Mouse (Mus musculus): ENCODE results near the gene Fgd3. TPM values are rescaled to one million over a fixed set of nuclear protein-coding genes. Genes with fewer than 3 reads are reported as not detected.
A peak's percentile ranks its signal among the peaks of the same experiment; 100 is the strongest.

Fgd3 gene
- polyA plus RNA-seq, 1 experiment: 4.1 TPM

GRCm38 (mm10) chr13:49247232-49247739, 72.8 kb downstream of the Fgd3 start:
- TF ChIP-seq CTCF (IDR thresholded peaks at IDR 0.05; ENCODE audit: insufficient read depth, low read length): no peak
- no peak for TF ChIP-seq POLR2A (IDR thresholded peaks at IDR 0.05; ENCODE audit: borderline replicate concordance, extremely low read depth, low read depth, low read length)
- DNase-seq: no peak
- peak overlapping the region; percentile 66 for H3K4me3 ChIP-seq (replicated peaks; ENCODE audit: extremely low read depth, low read depth, low read length)
- 41% methylated on average over 12 of the region's 12 CpGs for whole genome bisulfite sequencing
- peaks cover 6% of the 10 kb centered on the region for H3K4me1 ChIP-seq (ENCODE audit: control insufficient read depth, insufficient read depth, low read length)

- TF ChIP-seq CTCF (IDR thresholded peaks at IDR 0.05; ENCODE audit: insufficient read depth, low read length) (no peak), POLR2A (IDR thresholded peaks at IDR 0.05; ENCODE audit: borderline replicate concordance, extremely low read depth, low read depth, low read length) (no peak)
- WGBS: 90% methylated on average over 2 of the region's 2 CpGs
- H3K4me3 ChIP-seq (replicated peaks; ENCODE audit: extremely low read depth, low read depth, low read length): no peak overlapping the region
- peaks cover 6% of the 10 kb centered on the region for H3K4me1 ChIP-seq (ENCODE audit: control insufficient read depth, insufficient read depth, low read length)
- DNase-seq: no peak
Observed at GRCm38 (mm10) chr13:49246626-49247025, 73.5 kb downstream of the Fgd3 start.

- DNase-seq: no peak
- WGBS: 70% methylated on average over 3 of the region's 3 CpGs
Observed at GRCm38 (mm10) chr13:49246011-49246410, 74.1 kb downstream of the Fgd3 start.

GRCm38 (mm10) chr13:49245251-49245650, 74.9 kb downstream of the Fgd3 start:
- 69% methylated on average over 4 of the region's 4 CpGs for WGBS
- no peak for TF ChIP-seq CTCF (IDR thresholded peaks at IDR 0.05; ENCODE audit: insufficient read depth, low read length)
- no peak for TF ChIP-seq POLR2A (IDR thresholded peaks at IDR 0.05; ENCODE audit: borderline replicate concordance, extremely low read depth, low read depth, low read length)
- peaks cover 6% of the 10 kb centered on the region for H3K4me1 ChIP-seq (ENCODE audit: control insufficient read depth, insufficient read depth, low read length)
- H3K4me3 ChIP-seq (replicated peaks; ENCODE audit: extremely low read depth, low read depth, low read length): no peak overlapping the region
- DNase-seq: no peak

More at GRCm38 (mm10) chr13:49246011-49246410, 74.1 kb downstream of the Fgd3 start:
- Histone ChIP-seq H3K4me3 (replicated peaks; ENCODE audit: extremely low read depth, low read depth, low read length) (no peak overlapping the region), H3K4me1 (ENCODE audit: control insufficient read depth, insufficient read depth, low read length) (peaks cover 6% of the 10 kb centered on the region)
- TF ChIP-seq CTCF (IDR thresholded peaks at IDR 0.05; ENCODE audit: insufficient read depth, low read length) (no peak), POLR2A (IDR thresholded peaks at IDR 0.05; ENCODE audit: borderline replicate concordance, extremely low read depth, low read depth, low read length) (no peak)

- no peak for TF ChIP-seq CTCF (IDR thresholded peaks at IDR 0.05; ENCODE audit: insufficient read depth, low read length)
- TF ChIP-seq POLR2A (IDR thresholded peaks at IDR 0.05; ENCODE audit: borderline replicate concordance, extremely low read depth, low read depth, low read length): no peak
- no peak for DNase-seq
- 72% methylated on average over 2 of the region's 2 CpGs for WGBS
- peaks cover 6% of the 10 kb centered on the region for H3K4me1 ChIP-seq (ENCODE audit: control insufficient read depth, insufficient read depth, low read length)
- no peak overlapping the region for H3K4me3 ChIP-seq (replicated peaks; ENCODE audit: extremely low read depth, low read depth, low read length)
Observed at GRCm38 (mm10) chr13:49243492-49243891, 76.6 kb downstream of the Fgd3 start.

GRCm38 (mm10) chr13:49242321-49243065, 77.6 kb downstream of the Fgd3 start:
- WGBS: 42% methylated on average over 9 of the region's 9 CpGs
- no peaks in the 10 kb centered on the region for H3K4me1 ChIP-seq (ENCODE audit: control insufficient read depth, insufficient read depth, low read length)
- H3K4me3 ChIP-seq (replicated peaks; ENCODE audit: extremely low read depth, low read depth, low read length): no peak overlapping the region
- no peak for DNase-seq
- TF ChIP-seq CTCF (IDR thresholded peaks at IDR 0.05; ENCODE audit: insufficient read depth, low read length) (no peak), POLR2A (IDR thresholded peaks at IDR 0.05; ENCODE audit: borderline replicate concordance, extremely low read depth, low read depth, low read length) (no peak)

- DNase-seq: no peak
- no peak overlapping the region for H3K4me3 ChIP-seq (replicated peaks; ENCODE audit: extremely low read depth, low read depth, low read length)
- H3K4me1 ChIP-seq (ENCODE audit: control insufficient read depth, insufficient read depth, low read length): no peaks in the 10 kb centered on the region
- no peak for TF ChIP-seq POLR2A (IDR thresholded peaks at IDR 0.05; ENCODE audit: borderline replicate concordance, extremely low read depth, low read depth, low read length)
- no peak for TF ChIP-seq CTCF (IDR thresholded peaks at IDR 0.05; ENCODE audit: insufficient read depth, low read length)
- 96% methylated on average over 8 of the region's 8 CpGs for WGBS
Observed at GRCm38 (mm10) chr13:49238737-49239136, 81.4 kb downstream of the Fgd3 start.

GRCm38 (mm10) chr13:49237617-49238016, 82.5 kb downstream of the Fgd3 start:
- H3K4me3 ChIP-seq (replicated peaks; ENCODE audit: extremely low read depth, low read depth, low read length): no peak overlapping the region
- no peak for DNase-seq
- WGBS: 88% methylated on average over 8 of the region's 8 CpGs
- no peaks in the 10 kb centered on the region for H3K4me1 ChIP-seq (ENCODE audit: control insufficient read depth, insufficient read depth, low read length)
- no peak for TF ChIP-seq POLR2A (IDR thresholded peaks at IDR 0.05; ENCODE audit: borderline replicate concordance, extremely low read depth, low read depth, low read length)
- TF ChIP-seq CTCF (IDR thresholded peaks at IDR 0.05; ENCODE audit: insufficient read depth, low read length): no peak

- TF ChIP-seq POLR2A (IDR thresholded peaks at IDR 0.05; ENCODE audit: borderline replicate concordance, extremely low read depth, low read depth, low read length) (no peak), CTCF (IDR thresholded peaks at IDR 0.05; ENCODE audit: insufficient read depth, low read length) (no peak)
- H3K4me1 ChIP-seq (ENCODE audit: control insufficient read depth, insufficient read depth, low read length): no peaks in the 10 kb centered on the region
- H3K4me3 ChIP-seq (replicated peaks; ENCODE audit: extremely low read depth, low read depth, low read length): no peak overlapping the region
- WGBS: 97% methylated on average over 4 of the region's 4 CpGs
- no peak for DNase-seq
Observed at GRCm38 (mm10) chr13:49234711-49235110, 85.4 kb downstream of the Fgd3 start.

Measured in lung, adult 2 months (tissue).